Mouse (Mus musculus): Measurements from ENCODE around the gene Kif1c. TPM values are rescaled to one million over a fixed set of nuclear protein-coding genes. Genes with fewer than 3 reads are reported as not detected.
A peak's percentile ranks its signal among the peaks of the same experiment; 100 is the strongest.

Kif1c gene
- total RNA-seq (2014; rRNA removed) (27.3 and 31.5 TPM in 2 replicates), polyA plus RNA-seq (2015; fragmentation: Nextera tagmentation; extraction: Ambion mirVana) (1.7 and 1.9 TPM in 2 replicates)

DNA sequence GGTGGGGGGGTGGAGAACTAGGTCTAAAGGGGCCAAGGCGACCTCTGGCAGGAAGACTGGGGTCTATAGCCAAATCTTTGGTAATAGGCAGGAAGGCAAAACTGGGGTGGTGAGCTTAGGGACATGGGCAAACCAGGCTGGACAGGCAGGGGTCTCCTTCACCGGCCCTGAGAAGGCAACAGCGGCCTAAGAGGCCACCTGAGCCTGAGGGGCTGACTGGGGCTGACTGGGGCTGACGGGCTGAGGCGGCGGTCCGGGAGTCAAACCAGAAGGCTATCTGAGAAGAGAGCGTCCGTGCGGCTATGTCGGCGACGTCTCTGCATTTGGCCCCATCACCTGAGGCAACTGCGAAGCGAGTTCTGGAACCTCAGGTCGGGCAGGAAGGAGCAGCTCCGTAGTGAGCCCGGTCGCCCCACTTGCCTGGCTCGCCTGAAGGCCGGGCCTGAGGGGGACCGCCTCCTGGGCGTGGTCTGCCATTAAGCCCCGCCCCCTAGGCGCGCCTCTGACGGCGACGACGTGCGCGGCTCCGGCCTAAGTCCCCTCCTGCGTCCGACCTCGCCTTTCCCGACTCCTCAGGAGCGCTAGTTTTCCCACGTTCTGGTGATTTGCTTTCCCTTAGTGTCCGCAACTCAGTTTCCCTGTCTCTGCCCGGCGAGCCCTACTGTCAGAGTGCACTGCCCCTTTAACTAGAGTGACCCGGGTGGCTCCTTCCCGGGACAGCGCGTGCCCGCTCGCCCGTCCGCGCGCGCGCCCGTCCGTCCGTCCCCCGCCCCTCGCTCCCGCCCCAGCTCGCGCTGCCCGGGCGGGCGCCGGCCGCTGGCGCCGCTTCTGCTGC lies at the start of gene Kif1c, which contains the start of gene Inca1:
Kif1c (plus strand) TSS at position 827 of the 835 bp plus-strand sequence.
Inca1 (minus strand) TSS at position 434 of the 835 bp plus-strand sequence.
- ATAC-seq: peak; percentile 97
- no peak for TF ChIP-seq CTCF (IDR thresholded peaks at IDR 0.05; ENCODE audit: low read depth)
- Histone ChIP-seq H3K4me2 (ENCODE audit: low read depth, low read length) (peak within 1 kb of the TSS; percentile 94), H3K4me3 (ENCODE audit: low read length) (peak within 1 kb of the TSS; percentile 77), H3K27ac (peak within 1 kb of the TSS; percentile 88), H3K27me3 (ENCODE audit: insufficient read depth, low read length) (no peaks in the 10 kb centered on the region), H3K4me1 (ENCODE audit: insufficient read depth, low read length) (peaks cover 14% of the 10 kb centered on the region), H3K9me3 (ENCODE audit: low read length) (no peaks in the 10 kb centered on the region), H3K9ac (replicated peaks; ENCODE audit: low read length) (peak within 1 kb of the TSS; percentile 90), H3K36me3 (ENCODE audit: insufficient read depth, low read length) (peaks cover 6% of the 10 kb centered on the region)
- WGBS: 1% methylated on average over 61 of the region's 69 CpGs
- peak; percentile 95 for DNase-seq (ENCODE audit: low spot score)

DNA sequence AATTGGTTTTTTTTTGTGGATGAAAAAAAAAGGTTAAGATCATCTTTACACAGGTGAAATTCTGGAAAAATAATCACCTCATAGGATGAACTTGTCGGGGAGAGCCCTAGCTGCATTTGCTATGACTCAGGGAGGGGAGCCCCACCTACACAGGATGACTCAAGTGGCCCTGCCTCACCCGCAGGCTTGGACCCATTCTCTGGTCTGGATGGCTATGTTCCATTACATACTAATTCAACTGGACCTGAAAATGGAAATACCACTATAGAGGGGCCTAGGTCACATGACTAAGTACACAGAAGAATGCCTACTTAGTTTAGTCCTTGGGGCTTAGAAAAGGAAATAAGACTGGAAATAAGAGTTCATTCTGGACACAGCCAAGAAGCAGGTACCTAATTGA lies 49.0 kb upstream of the Kif1c start:
- Histone ChIP-seq H3K4me3 (ENCODE audit: low read length) (no peak overlapping the region), H3K4me1 (ENCODE audit: insufficient read depth, low read length) (peaks cover 15% of the 10 kb centered on the region), H3K27me3 (ENCODE audit: insufficient read depth, low read length) (no peaks in the 10 kb centered on the region), H3K4me2 (ENCODE audit: low read depth, low read length) (no peak overlapping the region), H3K36me3 (ENCODE audit: insufficient read depth, low read length) (peaks cover 28% of the 10 kb centered on the region), H3K27ac (no peak overlapping the region), H3K9me3 (ENCODE audit: low read length) (no peaks in the 10 kb centered on the region), H3K9ac (replicated peaks; ENCODE audit: low read length) (no peak overlapping the region)
- ATAC-seq: no peak
- 86% methylated on average over 2 of the region's 2 CpGs for WGBS
- no peak for TF ChIP-seq CTCF (IDR thresholded peaks at IDR 0.05; ENCODE audit: low read depth)
- no peak for DNase-seq (ENCODE audit: low spot score)

DNA sequence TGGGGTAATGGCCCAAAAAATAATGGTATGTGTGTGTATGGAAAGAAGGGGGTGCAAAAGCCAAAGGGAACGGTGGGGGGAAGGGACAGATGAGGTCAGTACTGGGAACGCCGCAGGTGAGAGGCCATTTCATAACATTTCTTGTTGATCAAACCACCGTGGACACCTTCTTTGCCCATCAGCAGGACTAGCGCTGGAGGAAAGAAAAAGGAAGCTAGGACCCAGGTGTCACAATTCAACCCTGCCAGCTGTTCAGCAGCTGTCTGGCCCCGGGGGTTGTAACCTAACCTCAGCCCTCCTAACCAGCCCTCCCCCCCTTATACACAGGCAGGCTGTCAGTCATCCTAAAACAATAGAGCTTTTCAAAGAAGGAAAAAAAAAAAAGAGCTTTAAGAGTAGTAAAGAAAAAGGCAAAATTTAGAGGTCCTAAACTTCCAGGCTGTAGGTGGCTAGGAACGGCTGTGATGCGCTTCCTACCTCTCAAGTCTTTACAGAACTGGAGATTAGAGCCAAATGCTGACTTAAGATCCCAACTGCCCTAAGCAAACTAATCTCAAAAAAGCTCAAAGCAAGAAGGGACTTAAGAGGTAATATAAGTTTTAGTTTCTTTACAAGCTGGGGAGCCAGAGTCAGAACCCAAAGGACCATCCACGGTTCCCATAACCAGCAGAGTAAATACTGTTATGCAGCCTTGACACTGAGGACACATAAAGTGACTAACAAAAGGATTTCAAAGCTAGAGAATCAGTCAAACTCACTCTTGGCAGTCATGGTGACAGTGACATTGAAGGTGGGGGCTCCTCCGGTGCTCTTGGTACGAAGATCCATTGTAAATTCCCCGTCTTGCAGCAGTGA lies 48.1 kb upstream of the Kif1c start:
- 69% methylated on average over 12 of the region's 12 CpGs for WGBS
- Histone ChIP-seq H3K27me3 (ENCODE audit: insufficient read depth, low read length) (no peaks in the 10 kb centered on the region), H3K9ac (replicated peaks; ENCODE audit: low read length) (no peak overlapping the region; the same call in 1 of the 2 replicates), H3K4me2 (ENCODE audit: low read depth, low read length) (peak overlapping the region; percentile 75), H3K36me3 (ENCODE audit: insufficient read depth, low read length) (peaks cover 28% of the 10 kb centered on the region), H3K27ac (no peak overlapping the region), H3K9me3 (ENCODE audit: low read length) (no peaks in the 10 kb centered on the region), H3K4me1 (ENCODE audit: insufficient read depth, low read length) (peaks cover 15% of the 10 kb centered on the region; the same call in 1 of the 2 replicates), H3K4me3 (ENCODE audit: low read length) (peak overlapping the region; percentile 99; the same call in 1 of the 2 replicates)
- no peak for TF ChIP-seq CTCF (IDR thresholded peaks at IDR 0.05; ENCODE audit: low read depth)
- DNase-seq (ENCODE audit: low spot score) (no peak), ATAC-seq (no peak)

GRCm38 (mm10) chr11:70652884-70653344 lies 47.4 kb upstream of the Kif1c start:
- DNase-seq (ENCODE audit: low spot score) (no peak), ATAC-seq (no peak)
- peaks cover 15% of the 10 kb centered on the region; the same call in 1 of the 2 replicates for H3K4me1 ChIP-seq (ENCODE audit: insufficient read depth, low read length)
- H3K4me2 ChIP-seq (ENCODE audit: low read depth, low read length): peak overlapping the region; percentile 75
- TF ChIP-seq CTCF (IDR thresholded peaks at IDR 0.05; ENCODE audit: low read depth): no peak
- 58% methylated on average over 6 of the region's 6 CpGs for WGBS
- peak overlapping the region; percentile 100 for H3K9ac ChIP-seq (replicated peaks; ENCODE audit: low read length)
- no peaks in the 10 kb centered on the region for H3K27me3 ChIP-seq (ENCODE audit: insufficient read depth, low read length)
- H3K27ac ChIP-seq: peak overlapping the region; percentile 99; the same call in 1 of the 2 replicates
- no peaks in the 10 kb centered on the region for H3K9me3 ChIP-seq (ENCODE audit: low read length)
- peaks cover 28% of the 10 kb centered on the region for H3K36me3 ChIP-seq (ENCODE audit: insufficient read depth, low read length)
- H3K4me3 ChIP-seq (ENCODE audit: low read length): peak overlapping the region; percentile 99

DNA sequence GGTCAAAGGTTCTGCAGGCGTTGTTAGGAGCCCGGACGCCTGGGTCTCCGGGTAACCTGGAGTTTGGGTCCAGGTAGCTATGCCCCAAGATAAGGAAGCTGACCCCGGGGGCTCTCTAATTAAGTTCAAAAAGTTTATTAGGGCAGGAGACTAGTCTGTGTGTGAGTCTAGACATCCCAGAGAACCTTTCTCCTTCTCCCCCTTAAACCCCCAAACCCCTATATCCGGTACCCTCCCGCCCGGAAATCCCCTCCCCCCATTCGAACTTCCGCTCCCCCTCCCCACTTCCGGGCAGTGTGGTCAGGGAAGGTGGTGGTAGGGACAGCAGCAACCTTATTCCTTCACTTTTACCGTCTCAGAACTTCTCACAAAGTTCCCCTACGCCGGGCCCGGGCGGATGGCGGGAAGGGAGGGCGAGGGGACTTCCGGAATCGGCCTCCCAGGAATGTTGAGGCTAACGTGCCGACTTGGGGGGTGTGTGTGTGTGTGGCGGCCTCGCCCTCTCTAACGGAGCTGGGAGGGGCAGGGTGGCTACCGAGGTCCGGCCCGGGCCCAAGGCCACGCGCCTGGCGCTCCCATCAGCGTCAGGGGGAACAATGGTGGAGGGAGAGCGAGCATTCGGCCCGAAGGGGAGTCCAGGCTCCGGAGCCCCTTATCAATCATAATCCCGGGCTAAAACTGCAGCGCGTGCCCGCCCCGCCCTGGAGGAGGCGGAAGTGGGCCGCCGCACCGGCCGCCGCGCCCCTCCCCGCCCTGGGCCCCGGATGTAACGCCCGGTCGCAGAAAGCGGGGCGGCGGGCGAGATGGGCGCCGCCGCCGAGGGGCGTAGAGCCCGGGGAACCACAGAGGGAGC lies 46.8 kb upstream of the Kif1c start:
- 1% methylated on average over 56 of the region's 63 CpGs for WGBS

More for the DNA sequence above, 46.8 kb upstream of the Kif1c start:
- Histone ChIP-seq H3K9ac (replicated peaks; ENCODE audit: low read length) (peak overlapping the region; percentile 100), H3K4me1 (ENCODE audit: insufficient read depth, low read length) (0 out of 2 replicates have a peak, but pooled peaks cover 11% of the 10 kb centered on the region), H3K9me3 (ENCODE audit: low read length) (no peaks in the 10 kb centered on the region), H3K4me2 (ENCODE audit: low read depth, low read length) (peak overlapping the region; percentile 75), H3K4me3 (ENCODE audit: low read length) (peak overlapping the region; percentile 99), H3K27me3 (ENCODE audit: insufficient read depth, low read length) (no peaks in the 10 kb centered on the region), H3K27ac (peak overlapping the region; percentile 99), H3K36me3 (ENCODE audit: insufficient read depth, low read length) (peaks cover 28% of the 10 kb centered on the region)
- ATAC-seq (peak; percentile 65), DNase-seq (ENCODE audit: low spot score) (peak; percentile 79)
- TF ChIP-seq CTCF (IDR thresholded peaks at IDR 0.05; ENCODE audit: low read depth): no peak

All from hindbrain, postnatal 0 days (tissue).